Mouse (Mus musculus) limb, embryonic 14.5 days (tissue): ENCODE measurements around the gene Col6a1. TPM values are rescaled to one million over a fixed set of nuclear protein-coding genes. Genes with fewer than 3 reads are reported as not detected.
A peak's percentile ranks its signal among the peaks of the same experiment; 100 is the strongest.

ENCODE experiments used
- ATAC-seq: fragments of 200-750 bp; cut with Nextera tagmentation; 2 replicates; pipeline ENCODE4 v1.8.0; 2017; ENCODE audit warnings: low read depth, moderate number of reproducible peaks, moderate TSS enrichment; ENCODE audit not compliant: low FRiP score
- DNase-seq: peaks from one replicate; pipeline ENCODE4 v3.0.0-alpha.2; 2015; ENCODE audit warnings: low spot score
- H3K27ac ChIP-seq: fragments of 300-500 bp; sonication (generic); replicated peaks from 2 replicates; pipeline ENCODE4 v1.5.1; 2014; ENCODE audit warnings: low read depth, mild to moderate bottlenecking, low read length, moderate library complexity, mixed read lengths
- H3K27me3 ChIP-seq: fragments of 300-500 bp; sonication (generic); 2 replicates; pipeline ENCODE4 v1.6.1; 2014; ENCODE audit warnings: low read length, mixed read lengths; ENCODE audit not compliant: control insufficient read depth, insufficient read depth
- H3K36me3 ChIP-seq: fragments of 300-500 bp; sonication (generic); 2 replicates; pipeline ENCODE4 v1.6.1; 2014; ENCODE audit warnings: mild to moderate bottlenecking, low read length, moderate library complexity, mixed read lengths; ENCODE audit not compliant: control insufficient read depth, insufficient read depth
- H3K4me1 ChIP-seq: fragments of 300-500 bp; sonication (generic); 2 replicates; pipeline ENCODE4 v1.6.1; 2014; ENCODE audit warnings: antibody characterized with exemption, low read length, mixed read lengths; ENCODE audit not compliant: control insufficient read depth, insufficient read depth
- H3K4me2 ChIP-seq: fragments of 300-500 bp; sonication (generic); replicated peaks from 2 replicates; pipeline ENCODE4 v1.6.1; 2014; ENCODE audit warnings: low read depth, mild to moderate bottlenecking, low read length, moderate library complexity; ENCODE audit not compliant: severe bottlenecking
- H3K4me3 ChIP-seq: fragments of 300-500 bp; sonication (generic); replicated peaks from 2 replicates; pipeline ENCODE4 v1.5.1; 2014; ENCODE audit warnings: low read length
- H3K9ac ChIP-seq: fragments of 300-500 bp; sonication (generic); 2 replicates; pipeline ENCODE4 v1.6.1; 2014; ENCODE audit warnings: mild to moderate bottlenecking, low read depth, low read length, moderate library complexity; ENCODE audit not compliant: severe bottlenecking
- H3K9me3 ChIP-seq: fragments of 300-500 bp; sonication (generic); 2 replicates; pipeline ENCODE4 v1.6.1; 2016; ENCODE audit warnings: low read length; ENCODE audit not compliant: control insufficient read depth
- POLR2A ChIP-seq: fragments of 200-500 bp; IDR thresholded peaks from 2 replicates; pipeline ENCODE4 v1.8.0; 2012; ENCODE audit warnings: inconsistent platforms, mild to moderate bottlenecking, moderate library complexity, borderline replicate concordance; ENCODE audit not compliant: insufficient read depth, insufficient read length; ENCODE audit errors: extremely low read depth
- WGBS: fragments of 180-500 bp; shearing (Covaris S2); extraction: QIAGEN DNeasy Blood & Tissue Kit; methylation state at CpG from one replicate; pipeline ENCODE4 v1.1.7; 2014; 5-methylcytosine and 5-hydroxymethylcytosine counted together
- polyA plus RNA-seq, 2 experiments: library from polyadenylated mRNA; depleted of rRNA in 1 of 2; stranded (reverse) in 1 of 2; unstranded in 1 of 2; fragments of >200 nt; fragmentation: Nextera tagmentation in 1 of 2; extraction: Ambion mirVana in 1 of 2; gene quantifications; 2 replicates each; pipeline versions ENCODE4 v1.2.1 to v1.2.3; 2012 to 2014

Col6a1 gene
- polyA plus RNA-seq, 2 experiments = 330 to 444 TPM

DNA sequence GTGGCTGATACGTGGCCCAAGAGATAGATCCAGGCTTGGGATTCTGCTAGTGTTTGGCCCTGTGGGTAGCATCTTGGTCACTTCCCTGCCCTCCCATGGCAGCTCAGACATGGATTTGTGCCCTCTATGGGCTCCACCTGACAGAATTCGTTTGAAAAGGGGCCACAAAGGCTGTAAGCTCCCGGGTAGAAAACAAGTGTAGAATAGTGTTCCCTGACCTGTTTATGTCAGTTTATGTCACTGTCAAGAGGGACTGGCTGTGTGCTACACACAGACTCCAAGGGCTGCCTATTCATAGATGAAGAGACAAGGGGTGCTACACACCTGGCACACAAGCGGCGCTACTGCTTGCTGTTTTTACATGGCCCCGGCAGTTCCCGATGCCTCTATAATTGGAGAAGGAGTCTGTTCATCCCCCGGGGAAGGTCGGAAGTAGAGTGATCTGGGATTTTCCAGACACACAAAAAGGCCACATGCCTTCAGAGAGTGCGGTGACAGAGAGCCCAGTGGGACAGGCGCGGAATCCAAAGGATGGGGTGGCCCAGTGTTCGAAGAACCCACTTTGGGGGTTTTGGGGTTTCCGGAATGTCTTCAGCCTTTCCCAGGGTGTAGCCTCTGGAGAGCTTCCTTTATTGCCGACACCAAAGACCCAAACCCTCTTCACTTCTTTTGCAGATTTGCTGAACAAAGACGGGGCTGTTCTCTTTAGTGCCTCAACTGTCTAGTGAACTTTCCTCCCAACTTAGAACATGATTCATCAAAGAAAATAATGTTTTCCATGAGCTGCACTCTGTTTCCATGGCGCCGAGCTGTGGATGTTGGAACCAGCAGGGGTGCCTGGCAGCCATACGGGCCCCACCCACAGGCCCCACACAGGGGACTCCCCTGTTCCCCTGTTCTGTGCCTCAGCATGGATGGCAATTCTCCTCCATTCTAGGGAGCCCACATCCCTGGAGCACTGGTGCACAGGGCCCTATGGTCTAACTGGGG is 4.0 kb upstream of the Col6a1 start:
- Histone ChIP-seq H3K27ac (peak overlapping the region; percentile 90), H3K4me3 (no peak overlapping the region), H3K36me3 (no peaks in the 10 kb centered on the region), H3K9ac (no peak overlapping the region), H3K9me3 (no peaks in the 10 kb centered on the region), H3K4me2 (no peak overlapping the region), H3K27me3 (no peaks in the 10 kb centered on the region), H3K4me1 (peaks cover 85% of the 10 kb centered on the region)
- ATAC-seq (no peak), DNase-seq (peak; percentile 78)
- 68% methylated on average over 19 of the region's 19 CpGs for WGBS
- no peak for TF ChIP-seq POLR2A

DNA sequence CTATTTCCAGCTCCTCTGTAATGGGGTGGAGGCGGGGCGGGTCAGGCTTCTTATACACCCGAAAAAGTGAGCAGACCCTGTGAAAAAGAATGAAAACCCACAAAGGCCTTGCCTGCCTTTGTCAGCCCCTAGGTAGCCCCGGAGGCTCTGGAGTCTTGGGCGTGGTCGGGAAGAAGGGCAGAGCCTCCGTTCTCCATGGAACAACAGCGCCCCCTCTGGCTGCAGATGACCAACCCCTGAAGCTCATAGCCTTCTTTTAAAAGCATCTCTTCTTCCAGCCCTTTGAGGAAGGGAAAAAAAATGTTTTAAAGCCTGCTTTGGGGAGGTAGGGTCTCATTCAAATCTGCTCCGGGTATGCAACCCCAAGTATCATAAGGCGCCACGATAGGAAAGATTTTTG is 2.4 kb upstream of the Col6a1 start:
- Histone ChIP-seq H3K4me1 (peaks cover 75% of the 10 kb centered on the region), H3K27ac (0 out of 2 replicates have a peak overlapping the region, but pooled peaks have one; percentile 6), H3K4me2 (no peak overlapping the region), H3K9me3 (no peaks in the 10 kb centered on the region), H3K4me3 (no peak overlapping the region), H3K27me3 (no peaks in the 10 kb centered on the region), H3K9ac (no peak overlapping the region), H3K36me3 (0 out of 2 replicates have a peak, but pooled peaks cover under 1% of the 10 kb centered on the region)
- peak; percentile 83 for DNase-seq
- TF ChIP-seq POLR2A = no peak
- 14% methylated on average over 11 of the region's 11 CpGs for whole genome bisulfite sequencing
- no peak for ATAC-seq

DNA sequence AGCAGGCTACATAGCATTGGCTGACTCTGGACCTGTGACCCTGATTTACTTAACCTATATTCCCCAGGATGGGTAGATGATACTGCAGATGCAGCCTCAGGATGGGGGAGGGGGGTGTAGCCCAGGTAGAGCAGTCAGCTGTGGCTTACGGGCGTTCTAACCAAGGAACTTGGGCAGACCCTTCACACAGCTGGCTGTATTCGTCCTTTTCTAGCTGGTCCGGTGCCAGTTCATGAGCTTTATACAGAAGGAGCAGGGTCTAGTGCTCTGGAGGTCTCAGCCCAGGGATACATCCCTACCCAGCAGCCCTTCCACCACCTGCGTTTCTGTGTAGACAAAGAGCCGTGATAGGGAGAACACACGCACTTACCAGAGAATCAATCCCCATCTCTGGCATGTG is 1.3 kb upstream of the Col6a1 start:
- no peak for TF ChIP-seq POLR2A
- peaks cover 66% of the 10 kb centered on the region for H3K4me1 ChIP-seq
- DNase-seq (no peak), ATAC-seq (no peak)
- H3K4me3 ChIP-seq = no peak overlapping the region
- H3K9ac ChIP-seq = no peak overlapping the region
- no peak overlapping the region for H3K27ac ChIP-seq
- H3K4me2 ChIP-seq = no peak overlapping the region
- no peaks in the 10 kb centered on the region for H3K9me3 ChIP-seq
- no peaks in the 10 kb centered on the region for H3K27me3 ChIP-seq
- H3K36me3 ChIP-seq = peaks cover 10% of the 10 kb centered on the region
- 87% methylated on average over 5 of the region's 7 CpGs for WGBS

DNA sequence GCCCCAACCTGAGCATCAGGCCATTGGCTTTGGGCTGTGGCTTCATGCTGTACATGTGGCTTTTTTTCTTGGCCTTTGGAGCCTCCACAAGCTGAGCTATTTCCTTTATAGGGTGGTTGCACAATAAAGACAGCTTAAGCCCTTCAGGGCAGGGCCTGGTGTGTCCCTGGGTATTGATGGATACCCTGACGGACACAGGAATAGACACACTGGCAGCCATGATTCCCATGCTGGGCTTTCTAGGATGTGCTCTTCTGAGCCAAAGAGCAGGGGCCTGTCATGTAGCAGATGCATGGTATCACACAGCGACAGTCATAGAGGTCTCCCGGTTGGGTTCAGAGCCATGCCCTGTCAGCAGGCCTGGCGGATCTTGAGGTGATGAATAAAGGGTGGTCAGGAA is 898 bp upstream of the Col6a1 start:
- H3K27me3 ChIP-seq = no peaks in the 10 kb centered on the region
- H3K9me3 ChIP-seq = no peaks in the 10 kb centered on the region
- TF ChIP-seq POLR2A = no peak

DNA sequence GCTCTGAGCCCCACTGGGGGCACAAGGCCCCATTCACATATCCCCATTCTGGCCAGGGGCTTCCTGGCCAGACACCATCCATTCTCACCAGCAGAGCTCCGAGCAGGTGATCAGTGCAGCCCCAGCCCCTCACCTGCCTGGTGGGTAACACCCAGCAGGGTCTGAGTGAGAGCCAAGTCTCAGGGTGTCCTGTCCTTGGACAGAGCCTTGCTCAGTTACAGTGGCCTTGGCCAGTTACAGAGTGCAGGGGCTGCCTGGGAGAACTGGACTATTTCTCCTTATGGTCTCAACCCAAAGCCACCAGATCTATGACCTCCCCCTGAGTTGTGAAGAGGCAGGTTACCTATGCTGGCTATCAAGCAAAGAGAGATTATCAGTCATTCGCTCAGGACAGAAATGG is 871 bp downstream of the Col6a1 start:
- peak overlapping the region; percentile 79 for H3K4me2 ChIP-seq
- DNase-seq = no peak
- no peaks in the 10 kb centered on the region for H3K9me3 ChIP-seq
- no peak for TF ChIP-seq POLR2A
- no peaks in the 10 kb centered on the region for H3K27me3 ChIP-seq
- H3K9ac ChIP-seq = peak overlapping the region; percentile 69
- H3K27ac ChIP-seq = peak overlapping the region; percentile 75; the same call in 1 of the 2 replicates
- H3K4me1 ChIP-seq = peaks cover 44% of the 10 kb centered on the region
- H3K36me3 ChIP-seq = peaks cover 32% of the 10 kb centered on the region
- no peak for ATAC-seq
- 83% methylated on average over 2 of the region's 2 CpGs for WGBS
- H3K4me3 ChIP-seq = peak overlapping the region; percentile 49

More for the DNA sequence above, 898 bp upstream of the Col6a1 start:
- H3K27ac ChIP-seq = peak overlapping the region; percentile 75; the same call in 1 of the 2 replicates
- WGBS = 94% methylated on average over 4 of the region's 4 CpGs
- peaks cover 14% of the 10 kb centered on the region for H3K36me3 ChIP-seq
- no peak overlapping the region for H3K9ac ChIP-seq
- DNase-seq (no peak), ATAC-seq (no peak)
- H3K4me1 ChIP-seq = peaks cover 62% of the 10 kb centered on the region
- H3K4me2 ChIP-seq = no peak overlapping the region
- H3K4me3 ChIP-seq = no peak overlapping the region
